Mouse (Mus musculus): ENCODE measurements around the gene Dnm1. TPM values are rescaled to one million over a fixed set of nuclear protein-coding genes. Genes with fewer than 3 reads are reported as not detected.

Gene Dnm1
- 0.04 and 0.13 TPM in 2 replicates for polyA plus RNA-seq (2012)

DNA sequence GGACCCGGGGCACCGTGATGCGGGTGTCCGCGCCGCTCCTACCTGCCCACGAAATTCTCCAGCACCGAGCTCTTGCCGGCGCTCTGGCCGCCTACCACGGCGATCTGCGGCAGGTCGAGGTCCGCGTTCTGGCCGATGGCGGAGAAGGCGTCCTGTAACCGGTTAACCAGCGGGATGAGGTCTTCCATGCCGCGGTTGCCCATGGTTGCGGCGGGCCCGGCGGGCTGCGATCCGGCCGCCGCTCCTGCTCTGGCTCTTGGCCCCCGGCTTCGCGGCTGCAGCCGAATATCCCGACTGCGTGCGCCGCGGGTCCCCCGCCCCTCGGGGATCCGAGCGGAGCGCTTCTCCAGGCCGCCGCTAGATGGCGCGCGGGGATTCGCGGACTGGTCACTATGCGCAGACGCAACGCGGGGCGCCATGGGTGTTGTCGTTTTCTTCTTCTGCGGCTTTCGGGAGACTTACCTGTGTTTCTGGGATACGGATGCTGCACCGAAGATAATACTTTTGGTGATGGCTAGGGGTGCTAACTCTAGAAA, at the start of gene Dnm1:
Dnm1 (minus strand) TSS at position 332 of the 536 bp plus-strand sequence.
- TF ChIP-seq GATA1 (IDR thresholded peaks at IDR 0.05; ENCODE audit: low read length) = no peak

- no peak for TF ChIP-seq GATA1 (IDR thresholded peaks at IDR 0.05; ENCODE audit: low read length)
These were observed 43.6 kb upstream of the Dnm1 start for GRCm38 (mm10) chr2:32396695-32397094.

- no peak for TF ChIP-seq GATA1 (IDR thresholded peaks at IDR 0.05; ENCODE audit: low read length)
These were observed 42.9 kb upstream of the Dnm1 start for GRCm38 (mm10) chr2:32395946-32396621.

DNA sequence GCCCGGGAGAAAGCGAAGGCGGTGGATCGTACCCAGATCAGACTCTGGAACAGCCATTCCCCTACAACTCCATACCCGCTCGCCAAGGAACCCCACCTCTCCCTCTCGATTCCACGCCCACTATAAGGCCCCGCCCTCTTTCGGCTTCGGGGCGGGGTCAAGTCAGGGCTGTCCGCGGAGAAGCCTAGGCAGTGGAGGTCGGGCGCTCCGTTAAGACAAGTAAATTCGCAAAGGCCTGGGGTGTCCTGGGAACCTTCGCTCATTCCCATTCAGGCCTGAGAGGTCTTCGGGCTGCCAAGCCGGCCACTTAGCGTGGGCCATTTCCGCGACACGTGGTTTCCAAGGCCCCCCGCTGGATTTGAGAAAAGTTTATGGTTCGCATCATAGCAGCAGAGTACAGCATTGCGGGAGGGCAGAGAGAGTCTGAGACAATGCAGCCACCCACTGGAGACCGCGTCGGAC, 42.4 kb upstream of the Dnm1 start, which contains the start of gene Ptges2:
Ptges2 (plus strand) TSS at position 413 of the 462 bp plus-strand sequence.
- TF ChIP-seq GATA1 (IDR thresholded peaks at IDR 0.05; ENCODE audit: low read length) = no peak

DNA sequence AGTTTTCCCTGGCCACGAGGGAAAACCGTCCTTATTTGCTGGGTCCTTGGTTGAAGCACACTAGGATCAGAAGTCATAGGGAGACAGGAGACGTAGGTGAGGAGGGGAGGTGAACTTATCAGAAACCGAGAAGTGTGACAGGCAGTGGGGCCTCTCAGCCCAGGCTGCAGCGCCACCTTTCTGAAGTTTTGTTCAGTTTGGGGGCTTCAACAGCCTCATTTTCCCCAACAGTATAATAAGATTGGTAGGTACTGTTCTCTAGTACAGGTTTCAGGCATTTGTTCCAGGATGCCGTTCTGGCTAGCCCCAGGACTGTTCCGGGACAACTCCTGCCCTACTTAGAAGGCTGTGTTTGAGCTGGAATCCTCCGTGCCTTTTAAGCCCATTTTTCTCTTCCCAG, 41.8 kb upstream of the Dnm1 start:
- no peak for TF ChIP-seq GATA1 (IDR thresholded peaks at IDR 0.05; ENCODE audit: low read length)

DNA sequence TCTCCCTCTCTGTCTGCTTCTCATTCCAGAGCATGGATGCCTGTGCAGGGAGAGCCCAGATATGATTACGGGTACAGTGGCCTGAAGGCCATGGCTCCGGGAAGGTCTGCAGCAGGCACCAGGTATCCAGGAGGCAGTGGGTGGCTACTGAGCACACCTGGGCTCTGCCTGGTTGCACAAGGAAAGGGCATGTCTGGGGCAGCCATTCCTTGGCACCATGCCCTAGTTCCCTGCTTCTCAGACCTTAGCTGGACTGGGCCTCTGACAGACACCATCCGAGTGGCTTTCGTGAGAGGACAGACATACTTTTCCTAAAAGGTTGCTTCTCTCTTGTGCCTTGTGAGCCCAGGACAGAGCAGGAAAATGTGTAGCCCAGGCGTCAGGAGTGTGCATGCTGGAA, 38.9 kb upstream of the Dnm1 start:
- no peak for TF ChIP-seq GATA1 (IDR thresholded peaks at IDR 0.05; ENCODE audit: low read length)

- TF ChIP-seq GATA1 (IDR thresholded peaks at IDR 0.05; ENCODE audit: low read length) = no peak
These were observed 37.7 kb upstream of the Dnm1 start for GRCm38 (mm10) chr2:32390871-32391270.

- no peak for TF ChIP-seq GATA1 (IDR thresholded peaks at IDR 0.05; ENCODE audit: low read length)
These were observed 36.0 kb upstream of the Dnm1 start for GRCm38 (mm10) chr2:32389157-32389556.

GRCm38 (mm10) chr2:32387706-32388490, 34.8 kb upstream of the Dnm1 start, which contains the start of gene Lcn2:
TSS of gene Lcn2 (minus strand) at chr2:32388252.
- no peak for TF ChIP-seq GATA1 (IDR thresholded peaks at IDR 0.05; ENCODE audit: low read length)

DNA sequence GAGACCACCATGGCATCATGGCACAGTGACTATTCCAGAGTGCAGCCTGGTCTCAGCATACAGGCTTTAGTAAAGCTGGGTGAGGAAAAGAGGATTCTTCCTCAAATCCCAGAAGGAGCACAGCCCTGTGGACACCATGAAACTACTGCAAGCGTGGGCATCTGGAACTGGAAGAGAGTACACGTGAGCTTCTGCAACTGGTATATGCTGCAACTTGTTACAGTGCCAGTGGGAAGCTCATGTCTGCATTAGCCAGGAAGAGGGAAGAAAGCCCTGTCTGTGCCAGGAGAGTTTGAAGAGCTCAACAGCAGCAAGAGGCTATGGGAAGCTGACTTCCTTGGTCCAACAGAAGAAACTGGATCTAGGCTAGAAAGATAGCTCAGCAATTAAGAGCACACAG, 29.6 kb upstream of the Dnm1 start:
- no peak for TF ChIP-seq GATA1 (IDR thresholded peaks at IDR 0.05; ENCODE audit: low read length)

DNA sequence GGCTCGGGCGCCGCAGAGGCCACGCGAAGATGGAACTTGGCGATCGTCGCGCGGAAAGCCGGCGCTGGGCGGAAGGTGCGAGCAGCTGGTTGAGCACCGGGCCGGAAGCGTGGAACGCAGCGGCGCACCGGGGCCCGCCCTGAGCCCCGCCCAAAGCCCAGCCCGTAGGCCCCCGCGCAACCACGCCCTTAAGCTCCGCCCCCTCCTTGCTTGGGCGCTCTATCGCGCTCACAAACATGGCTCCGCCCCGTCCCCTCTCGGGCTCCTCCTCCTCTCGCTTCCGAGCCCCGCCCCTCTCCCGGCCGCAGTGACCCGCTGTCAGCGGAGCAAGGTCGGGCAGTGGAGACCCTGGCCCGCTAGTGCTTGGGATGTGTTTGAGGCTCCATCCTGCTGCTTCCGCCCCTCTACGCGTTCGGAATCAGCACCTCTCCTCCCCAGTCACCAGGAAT, 28.7 kb upstream of the Dnm1 start, which contains the start of gene 1110008P14Rik:
1110008P14Rik (minus strand) TSS at position 164 of the 449 bp plus-strand sequence.
- TF ChIP-seq GATA1 (IDR thresholded peaks at IDR 0.05; ENCODE audit: low read length) = no peak

DNA sequence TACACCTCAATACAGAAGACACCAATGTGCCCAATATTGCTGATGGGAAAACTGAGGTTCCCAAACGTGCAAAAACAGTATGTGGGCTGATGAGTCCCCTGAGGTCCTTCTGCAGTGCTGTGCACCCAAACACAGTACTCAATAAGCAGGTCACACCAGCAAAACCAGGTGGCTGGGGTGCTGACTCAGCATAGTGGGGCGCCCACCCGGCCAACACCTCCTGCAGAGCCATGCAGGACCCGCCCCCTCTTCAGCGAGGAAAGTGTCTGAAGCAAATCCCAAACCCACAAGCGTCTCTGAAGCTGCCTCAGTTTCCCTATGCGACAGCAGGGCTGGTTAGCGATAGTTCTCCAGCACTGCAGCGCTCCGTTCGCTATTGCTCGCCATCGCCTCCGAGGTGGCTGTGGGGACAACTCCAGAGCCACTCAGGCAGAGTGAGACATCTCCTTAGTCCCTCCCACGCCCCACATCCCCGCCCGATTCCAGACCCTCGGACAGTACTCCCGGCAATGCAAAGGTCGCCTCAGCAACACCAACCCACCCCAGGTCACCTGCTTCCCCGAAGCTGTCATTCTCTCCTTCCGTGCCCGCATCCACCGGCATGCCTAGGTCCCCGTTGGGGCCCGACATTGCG, 28.1 kb upstream of the Dnm1 start:
- TF ChIP-seq GATA1 (IDR thresholded peaks at IDR 0.05; ENCODE audit: low read length) = no peak

- no peak for TF ChIP-seq GATA1 (IDR thresholded peaks at IDR 0.05; ENCODE audit: low read length)
These were observed 26.9 kb upstream of the Dnm1 start for GRCm38 (mm10) chr2:32380001-32380500.

GRCm38 (mm10) chr2:32376963-32377362, 23.8 kb upstream of the Dnm1 start:
- TF ChIP-seq GATA1 (IDR thresholded peaks at IDR 0.05; ENCODE audit: low read length) = no peak

DNA sequence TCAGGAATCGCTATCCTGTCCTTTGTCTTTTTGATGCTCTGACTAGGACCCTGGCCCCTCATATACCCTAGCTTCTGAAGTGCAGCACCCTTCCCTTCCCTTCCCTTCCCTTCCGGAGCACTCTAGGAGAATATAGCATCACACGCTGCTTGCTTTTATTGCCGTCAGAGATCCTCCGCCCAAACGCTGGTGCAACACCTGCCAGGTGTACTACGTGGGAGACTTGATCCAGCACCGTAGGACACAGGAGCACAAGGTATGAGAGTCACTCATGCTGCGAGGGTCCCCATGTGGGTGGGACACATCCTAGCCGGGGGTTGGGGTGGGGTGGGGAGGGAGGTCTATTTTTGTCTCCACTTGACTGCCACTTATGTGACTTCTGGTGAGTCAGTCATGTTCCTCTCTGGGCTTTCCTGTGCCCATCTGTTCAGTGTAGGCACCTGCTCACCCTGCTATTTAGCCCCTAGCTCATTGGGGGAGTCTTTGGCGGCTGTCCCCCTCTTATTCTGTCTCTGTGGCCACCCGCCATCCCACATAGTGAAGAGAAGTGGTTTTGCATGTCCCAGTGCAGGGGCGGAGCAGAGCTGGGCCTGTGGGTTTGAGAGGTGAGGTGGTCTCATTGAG, 22.3 kb upstream of the Dnm1 start:
- TF ChIP-seq GATA1 (IDR thresholded peaks at IDR 0.05; ENCODE audit: low read length) = no peak
